Mouse (Mus musculus) bone marrow, adult 2 months (tissue): Measurements from ENCODE around the gene Klhl10. TPM values are rescaled to one million over a fixed set of nuclear protein-coding genes. Genes with fewer than 3 reads are reported as not detected.
A peak's percentile ranks its signal among the peaks of the same experiment; 100 is the strongest.

Source experiments
- H3K27ac ChIP-seq: fragments of 200-500 bp; 2 replicates; pipeline ENCODE4 v1.5.1; 2012; ENCODE audit warnings: low read depth, mild to moderate bottlenecking, control low read depth, inconsistent platforms, low read length; ENCODE audit not compliant: control insufficient read depth, poor library complexity, insufficient read depth
- H3K4me1 ChIP-seq: fragments of 200-500 bp; 2 replicates; pipeline ENCODE4 v1.6.1; 2011; ENCODE audit warnings: low read length; ENCODE audit not compliant: control insufficient read depth, insufficient read depth
- H3K4me3 ChIP-seq: fragments of 200-500 bp; replicated peaks from 2 replicates; pipeline ENCODE3; 2011; ENCODE audit warnings: mild to moderate bottlenecking, low read depth, low read length, control low read depth; ENCODE audit not compliant: control insufficient read depth
- CTCF ChIP-seq: fragments of 200-500 bp; IDR thresholded peaks from 2 replicates; pipeline ENCODE4 v1.5.1; 2011; ENCODE audit warnings: low read length, control low read depth; ENCODE audit not compliant: control insufficient read depth, insufficient read depth
- POLR2A ChIP-seq: fragments of 200-500 bp; IDR thresholded peaks from 2 replicates; pipeline ENCODE4 v1.6.1; 2011; ENCODE audit warnings: low read depth, mild to moderate bottlenecking, control low read depth, low read length, borderline replicate concordance; ENCODE audit not compliant: control insufficient read depth
- WGBS: fragments of 180-500 bp; shearing (Covaris S2); methylation state at CpG from one replicate; pipeline ENCODE4 v1.1.7; 2018; 5-methylcytosine and 5-hydroxymethylcytosine counted together
- polyA plus RNA-seq: library from polyadenylated mRNA; stranded (reverse); fragments of >200 nt; gene quantifications from 2 replicates; pipeline ENCODE4 v1.2.4, GENCODE M21; 2011; ENCODE audit warnings: low replicate concordance; ENCODE audit not compliant: missing spikeins, insufficient read depth, insufficient read length

Klhl10 gene
- polyA plus RNA-seq, 1 experiment, result not detected

- Histone ChIP-seq H3K4me3 (no peak overlapping the region), H3K27ac (no peak overlapping the region), H3K4me1 (no peaks in the 10 kb centered on the region; the same call in 1 of the 2 replicates)
- 86% methylated on average over 5 of the region's 5 CpGs for WGBS
- TF ChIP-seq POLR2A, result no peak
- TF ChIP-seq CTCF, result no peak
Measured at GRCm38 (mm10) chr11:100432002-100432401, 9.7 kb upstream of the Klhl10 start.

GRCm38 (mm10) chr11:100435678-100436246 is 6.0 kb upstream of the Klhl10 start:
- TF ChIP-seq CTCF, result no peak
- no peak for TF ChIP-seq POLR2A
- Histone ChIP-seq H3K4me1 (peaks cover 1% of the 10 kb centered on the region; the same call in 1 of the 2 replicates), H3K4me3 (no peak overlapping the region), H3K27ac (no peak overlapping the region)
- 87% methylated on average over 9 of the region's 9 CpGs for WGBS

GRCm38 (mm10) chr11:100437901-100438300 is 3.8 kb upstream of the Klhl10 start:
- H3K4me1 ChIP-seq, result peaks cover 1% of the 10 kb centered on the region; the same call in 1 of the 2 replicates
- H3K4me3 ChIP-seq, result no peak overlapping the region
- TF ChIP-seq CTCF, result no peak
- no peak for TF ChIP-seq POLR2A
- H3K27ac ChIP-seq, result no peak overlapping the region
- WGBS, result 93% methylated on average over 1 of the region's 1 CpGs

GRCm38 (mm10) chr11:100440691-100441522 is 810 bp upstream of the Klhl10 start:
- Histone ChIP-seq H3K4me3 (peak overlapping the region; percentile 84), H3K4me1 (peaks cover 1% of the 10 kb centered on the region; the same call in 1 of the 2 replicates), H3K27ac (peak overlapping the region; percentile 42; the same call in 1 of the 2 replicates)
- WGBS, result under 1% methylated on average over 52 of the region's 52 CpGs
- TF ChIP-seq POLR2A (peak; percentile 81; the same call in 1 of the 2 replicates), CTCF (no peak)

GRCm38 (mm10) chr11:100442625-100443024 is 908 bp downstream of the Klhl10 start:
- H3K4me3 ChIP-seq, result no peak overlapping the region
- WGBS, result 84% methylated on average over 6 of the region's 6 CpGs
- no peak overlapping the region for H3K27ac ChIP-seq
- peaks cover 1% of the 10 kb centered on the region; the same call in 1 of the 2 replicates for H3K4me1 ChIP-seq
- TF ChIP-seq CTCF, result no peak
- no peak for TF ChIP-seq POLR2A

- 68% methylated on average over 4 of the region's 4 CpGs for WGBS
Measured at GRCm38 (mm10) chr11:100457247-100457646, 15.5 kb downstream of the Klhl10 start.

GRCm38 (mm10) chr11:100457711-100458110 is 16.0 kb downstream of the Klhl10 start:
- no peaks in the 10 kb centered on the region; the same call in 1 of the 2 replicates for H3K4me1 ChIP-seq
- WGBS, result 78% methylated on average over 5 of the region's 5 CpGs
- no peak overlapping the region for H3K27ac ChIP-seq
- no peak overlapping the region for H3K4me3 ChIP-seq
- TF ChIP-seq CTCF (no peak), POLR2A (no peak)

More at GRCm38 (mm10) chr11:100457247-100457646, 15.5 kb downstream of the Klhl10 start:
- H3K4me1 ChIP-seq, result no peaks in the 10 kb centered on the region; the same call in 1 of the 2 replicates
- no peak overlapping the region for H3K4me3 ChIP-seq
- no peak overlapping the region for H3K27ac ChIP-seq
- TF ChIP-seq CTCF, result no peak
- TF ChIP-seq POLR2A, result no peak

- Histone ChIP-seq H3K4me3 (no peak overlapping the region), H3K4me1 (no peaks in the 10 kb centered on the region; the same call in 1 of the 2 replicates), H3K27ac (no peak overlapping the region)
- 89% methylated on average over 10 of the region's 10 CpGs for WGBS
- TF ChIP-seq POLR2A, result no peak
- no peak for TF ChIP-seq CTCF
Measured at GRCm38 (mm10) chr11:100462699-100463098, 21.0 kb downstream of the Klhl10 start.
